Mouse (Mus musculus): Measurements from ENCODE around the gene Fam43a. TPM values are rescaled to one million over a fixed set of nuclear protein-coding genes. Genes with fewer than 3 reads are reported as not detected.

Gene Fam43a
- polyA plus RNA-seq, 1 experiment, result 11.7 TPM

GRCm38 (mm10) chr16:30603531-30603842, 4.0 kb downstream of the Fam43a start:
- WGBS, result 87% methylated on average over 9 of the region's 9 CpGs
- Histone ChIP-seq H3K4me1 (ENCODE audit: control insufficient read depth, insufficient read depth, insufficient read length, low read length) (0 out of 2 replicates have a peak, but pooled peaks cover 5% of the 10 kb centered on the region), H3K36me3 (ENCODE audit: control insufficient read depth, insufficient read depth, low read length) (no peaks in the 10 kb centered on the region), H3K4me3 (ENCODE audit: low read depth, low read length) (no peak overlapping the region), H3K27ac (ENCODE audit: insufficient read depth, low read depth, low read length) (no peak overlapping the region), H3K27me3 (ENCODE audit: control insufficient read depth, insufficient read depth, low read length) (no peaks in the 10 kb centered on the region)
- no peak for TF ChIP-seq POLR2A (IDR thresholded peaks at IDR 0.05; ENCODE audit: low read depth, low read length)
- TF ChIP-seq CTCF (IDR thresholded peaks at IDR 0.05; ENCODE audit: extremely low read depth, insufficient read length, insufficient replicate concordance, low read depth, low read length), result no peak

DNA sequence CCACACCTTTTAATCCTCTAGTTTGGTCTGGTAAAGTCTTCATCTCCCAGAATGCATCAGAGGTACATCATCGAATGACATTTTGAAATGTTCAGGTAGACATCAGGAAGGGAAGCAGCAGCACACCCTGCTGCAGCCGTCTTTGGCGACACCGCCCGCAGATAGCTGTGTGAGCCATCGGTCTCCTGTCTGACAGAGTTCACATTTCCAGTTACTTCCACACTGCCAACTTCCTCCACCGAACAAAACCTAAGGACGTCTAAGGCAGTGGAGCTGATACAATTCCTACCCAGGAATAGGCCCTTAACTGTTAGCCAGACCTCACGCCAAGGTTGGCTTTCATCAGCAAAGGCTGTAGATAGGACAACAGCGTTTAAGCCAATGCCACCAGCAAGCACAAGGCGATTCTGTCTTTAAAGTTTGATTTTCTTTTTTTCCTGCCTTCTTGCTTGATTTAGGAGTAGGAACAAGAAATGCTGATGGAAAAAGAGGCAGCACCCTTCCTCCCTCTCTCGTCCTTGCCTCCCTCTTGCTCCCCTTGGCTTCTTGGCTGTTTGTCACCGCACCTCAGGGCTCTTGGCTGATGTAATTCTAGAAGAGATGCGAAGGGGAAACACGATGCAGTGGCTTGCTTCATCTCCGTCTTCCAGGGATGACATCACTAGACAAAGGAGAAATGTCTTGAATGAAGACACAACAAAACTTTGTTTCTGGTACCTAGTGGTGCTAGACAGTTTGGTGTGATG, 4.7 kb downstream of the Fam43a start:
- TF ChIP-seq CTCF (IDR thresholded peaks at IDR 0.05; ENCODE audit: extremely low read depth, insufficient read length, insufficient replicate concordance, low read depth, low read length) (no peak), POLR2A (IDR thresholded peaks at IDR 0.05; ENCODE audit: low read depth, low read length) (no peak)
- Histone ChIP-seq H3K4me3 (ENCODE audit: low read depth, low read length) (no peak overlapping the region), H3K27me3 (ENCODE audit: control insufficient read depth, insufficient read depth, low read length) (no peaks in the 10 kb centered on the region), H3K4me1 (ENCODE audit: control insufficient read depth, insufficient read depth, insufficient read length, low read length) (0 out of 2 replicates have a peak, but pooled peaks cover 5% of the 10 kb centered on the region), H3K27ac (ENCODE audit: insufficient read depth, low read depth, low read length) (no peak overlapping the region), H3K36me3 (ENCODE audit: control insufficient read depth, insufficient read depth, low read length) (no peaks in the 10 kb centered on the region)
- WGBS, result 80% methylated on average over 16 of the region's 16 CpGs

GRCm38 (mm10) chr16:30604807-30605137, 5.2 kb downstream of the Fam43a start:
- no peaks in the 10 kb centered on the region for H3K27me3 ChIP-seq (ENCODE audit: control insufficient read depth, insufficient read depth, low read length)
- no peaks in the 10 kb centered on the region for H3K36me3 ChIP-seq (ENCODE audit: control insufficient read depth, insufficient read depth, low read length)
- TF ChIP-seq POLR2A (IDR thresholded peaks at IDR 0.05; ENCODE audit: low read depth, low read length), result no peak
- no peak for TF ChIP-seq CTCF (IDR thresholded peaks at IDR 0.05; ENCODE audit: extremely low read depth, insufficient read length, insufficient replicate concordance, low read depth, low read length)
- 87% methylated on average over 7 of the region's 7 CpGs for WGBS
- no peak overlapping the region for H3K4me3 ChIP-seq (ENCODE audit: low read depth, low read length)
- 0 out of 2 replicates have a peak, but pooled peaks cover 4% of the 10 kb centered on the region for H3K4me1 ChIP-seq (ENCODE audit: control insufficient read depth, insufficient read depth, insufficient read length, low read length)
- H3K27ac ChIP-seq (ENCODE audit: insufficient read depth, low read depth, low read length), result no peak overlapping the region

DNA sequence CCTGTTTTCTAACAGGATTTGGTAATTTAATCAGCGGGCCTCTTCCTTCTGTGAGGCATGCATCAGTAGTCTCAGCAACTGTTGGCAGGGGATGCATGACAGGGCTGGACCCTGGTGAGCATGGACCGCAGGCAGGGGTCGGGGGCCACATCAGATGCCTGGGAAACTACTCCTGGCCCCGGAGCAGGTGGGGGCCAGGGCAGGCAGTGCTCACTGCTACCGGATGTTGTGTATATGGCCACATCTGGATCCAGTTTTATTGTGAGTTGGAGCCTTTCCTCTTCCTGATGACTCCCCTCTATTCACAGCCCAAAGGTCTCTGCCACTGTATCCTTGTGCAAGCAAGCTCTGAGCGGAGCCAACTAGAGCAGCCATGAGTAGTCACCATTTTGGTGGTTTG, 6.0 kb downstream of the Fam43a start:
- Histone ChIP-seq H3K36me3 (ENCODE audit: control insufficient read depth, insufficient read depth, low read length) (no peaks in the 10 kb centered on the region), H3K27ac (ENCODE audit: insufficient read depth, low read depth, low read length) (no peak overlapping the region), H3K4me1 (ENCODE audit: control insufficient read depth, insufficient read depth, insufficient read length, low read length) (0 out of 2 replicates have a peak, but pooled peaks cover 2% of the 10 kb centered on the region), H3K27me3 (ENCODE audit: control insufficient read depth, insufficient read depth, low read length) (no peaks in the 10 kb centered on the region), H3K4me3 (ENCODE audit: low read depth, low read length) (no peak overlapping the region)
- TF ChIP-seq POLR2A (IDR thresholded peaks at IDR 0.05; ENCODE audit: low read depth, low read length), result no peak
- TF ChIP-seq CTCF (IDR thresholded peaks at IDR 0.05; ENCODE audit: extremely low read depth, insufficient read length, insufficient replicate concordance, low read depth, low read length), result no peak
- WGBS, result 80% methylated on average over 6 of the region's 6 CpGs

DNA sequence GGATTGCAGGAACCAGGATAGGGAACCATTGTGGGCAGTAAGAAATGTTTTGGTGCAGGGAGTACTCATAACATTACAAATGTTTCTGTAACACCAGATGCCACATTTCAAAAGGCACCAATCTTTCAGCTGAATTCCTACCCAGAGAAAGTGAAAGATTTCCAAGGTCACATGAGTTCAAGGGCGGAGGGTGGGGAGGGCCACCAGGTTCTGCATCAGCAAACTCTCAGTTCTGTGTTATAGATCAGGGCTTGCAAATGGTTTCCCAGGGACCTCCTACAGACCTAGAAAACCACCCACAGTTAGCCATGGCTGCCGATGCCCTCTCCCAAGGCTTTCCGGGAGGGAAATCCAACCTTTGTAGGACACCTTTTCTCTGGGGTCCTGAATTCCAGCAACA, 8.3 kb downstream of the Fam43a start:
- TF ChIP-seq CTCF (IDR thresholded peaks at IDR 0.05; ENCODE audit: extremely low read depth, insufficient read length, insufficient replicate concordance, low read depth, low read length) (no peak), POLR2A (IDR thresholded peaks at IDR 0.05; ENCODE audit: low read depth, low read length) (no peak)
- no peaks in the 10 kb centered on the region for H3K36me3 ChIP-seq (ENCODE audit: control insufficient read depth, insufficient read depth, low read length)
- H3K4me3 ChIP-seq (ENCODE audit: low read depth, low read length), result no peak overlapping the region
- WGBS, result 77% methylated on average over 3 of the region's 3 CpGs
- H3K27me3 ChIP-seq (ENCODE audit: control insufficient read depth, insufficient read depth, low read length), result no peaks in the 10 kb centered on the region
- H3K4me1 ChIP-seq (ENCODE audit: control insufficient read depth, insufficient read depth, insufficient read length, low read length), result no peaks in the 10 kb centered on the region
- H3K27ac ChIP-seq (ENCODE audit: insufficient read depth, low read depth, low read length), result no peak overlapping the region

- TF ChIP-seq CTCF (IDR thresholded peaks at IDR 0.05; ENCODE audit: extremely low read depth, insufficient read length, insufficient replicate concordance, low read depth, low read length), result no peak
- TF ChIP-seq POLR2A (IDR thresholded peaks at IDR 0.05; ENCODE audit: low read depth, low read length), result no peak
- H3K27me3 ChIP-seq (ENCODE audit: control insufficient read depth, insufficient read depth, low read length), result no peaks in the 10 kb centered on the region
- 84% methylated on average over 5 of the region's 5 CpGs for WGBS
- H3K4me3 ChIP-seq (ENCODE audit: low read depth, low read length), result no peak overlapping the region
- no peak overlapping the region for H3K27ac ChIP-seq (ENCODE audit: insufficient read depth, low read depth, low read length)
- H3K4me1 ChIP-seq (ENCODE audit: control insufficient read depth, insufficient read depth, insufficient read length, low read length), result no peaks in the 10 kb centered on the region
- no peaks in the 10 kb centered on the region for H3K36me3 ChIP-seq (ENCODE audit: control insufficient read depth, insufficient read depth, low read length)
These were observed 11.8 kb downstream of the Fam43a start for GRCm38 (mm10) chr16:30611331-30611730.

GRCm38 (mm10) chr16:30613122-30613521, 13.6 kb downstream of the Fam43a start:
- TF ChIP-seq POLR2A (IDR thresholded peaks at IDR 0.05; ENCODE audit: low read depth, low read length) (no peak), CTCF (IDR thresholded peaks at IDR 0.05; ENCODE audit: extremely low read depth, insufficient read length, insufficient replicate concordance, low read depth, low read length) (no peak)
- no peak overlapping the region for H3K4me3 ChIP-seq (ENCODE audit: low read depth, low read length)
- WGBS, result 72% methylated on average over 7 of the region's 7 CpGs
- no peaks in the 10 kb centered on the region for H3K36me3 ChIP-seq (ENCODE audit: control insufficient read depth, insufficient read depth, low read length)
- H3K4me1 ChIP-seq (ENCODE audit: control insufficient read depth, insufficient read depth, insufficient read length, low read length), result no peaks in the 10 kb centered on the region
- no peak overlapping the region for H3K27ac ChIP-seq (ENCODE audit: insufficient read depth, low read depth, low read length)
- H3K27me3 ChIP-seq (ENCODE audit: control insufficient read depth, insufficient read depth, low read length), result no peaks in the 10 kb centered on the region

All from small intestine, adult 2 months (tissue).